Mouse (Mus musculus) stomach, embryonic 14.5 days (tissue): ENCODE results near the gene Exph5. TPM values are rescaled to one million over a fixed set of nuclear protein-coding genes. Genes with fewer than 3 reads are reported as not detected.

ENCODE experiments used
- ATAC-seq: fragments of 200-750 bp; cut with Nextera tagmentation; 2 replicates; pipeline ENCODE4 v1.8.0; 2017; ENCODE audit warnings: low read depth, moderate TSS enrichment; ENCODE audit not compliant: insufficient number of reproducible peaks, insufficient read depth, low FRiP score
- H3K27ac ChIP-seq: fragments of 300-500 bp; sonication (generic); 2 replicates; pipeline ENCODE4 v1.5.1; 2014; ENCODE audit warnings: mild to moderate bottlenecking, low read length, moderate library complexity, mixed read lengths
- H3K27me3 ChIP-seq: fragments of 300-500 bp; sonication (generic); 2 replicates; pipeline ENCODE4 v1.6.1; 2014; ENCODE audit warnings: low read length, control low read depth, mixed read lengths; ENCODE audit not compliant: control insufficient read depth, insufficient read depth
- H3K36me3 ChIP-seq: fragments of 300-500 bp; sonication (generic); 2 replicates; pipeline ENCODE4 v1.6.1; 2014; ENCODE audit warnings: mild to moderate bottlenecking, control low read depth, low read length, moderate library complexity, mixed read lengths; ENCODE audit not compliant: control insufficient read depth, insufficient read depth
- H3K4me1 ChIP-seq: fragments of 300-500 bp; sonication (generic); 2 replicates; pipeline ENCODE4 v1.6.1; 2014; ENCODE audit warnings: low read length, control low read depth, mixed read lengths; ENCODE audit not compliant: control insufficient read depth, insufficient read depth
- H3K4me2 ChIP-seq: fragments of 300-500 bp; sonication (generic); replicated peaks from 2 replicates; pipeline ENCODE4 v1.6.1; 2014; ENCODE audit warnings: low read depth, low read length, control low read depth
- H3K4me3 ChIP-seq: fragments of 300-500 bp; sonication (generic); 2 replicates; pipeline ENCODE4 v1.5.1; 2014; ENCODE audit warnings: low read depth, low read length, control low read depth
- H3K9ac ChIP-seq: fragments of 300-500 bp; sonication (generic); replicated peaks from 2 replicates; pipeline ENCODE4 v1.6.1; 2014; ENCODE audit warnings: low read depth, mild to moderate bottlenecking, control low read depth, low read length, moderate library complexity, mixed read lengths
- H3K9me3 ChIP-seq: fragments of 300-500 bp; sonication (generic); 2 replicates; pipeline ENCODE4 v1.6.1; 2016; ENCODE audit warnings: low read depth, low read length, control low read depth; ENCODE audit not compliant: control insufficient read depth
- WGBS: fragments of 180-500 bp; shearing (Covaris S2); extraction: QIAGEN DNeasy Blood & Tissue Kit; methylation state at CpG from one replicate; pipeline ENCODE4 v1.1.7; 2014; 5-methylcytosine and 5-hydroxymethylcytosine counted together
- polyA plus RNA-seq: library from polyadenylated mRNA; unstranded; fragments of >200 nt; fragmentation: Nextera tagmentation; extraction: Ambion mirVana; gene quantifications from 2 replicates; pipeline ENCODE4 v1.2.1, GENCODE M21; 2014

Gene Exph5
- polyA plus RNA-seq, 1 experiment from 2014 or later, result 14.7 TPM

DNA sequence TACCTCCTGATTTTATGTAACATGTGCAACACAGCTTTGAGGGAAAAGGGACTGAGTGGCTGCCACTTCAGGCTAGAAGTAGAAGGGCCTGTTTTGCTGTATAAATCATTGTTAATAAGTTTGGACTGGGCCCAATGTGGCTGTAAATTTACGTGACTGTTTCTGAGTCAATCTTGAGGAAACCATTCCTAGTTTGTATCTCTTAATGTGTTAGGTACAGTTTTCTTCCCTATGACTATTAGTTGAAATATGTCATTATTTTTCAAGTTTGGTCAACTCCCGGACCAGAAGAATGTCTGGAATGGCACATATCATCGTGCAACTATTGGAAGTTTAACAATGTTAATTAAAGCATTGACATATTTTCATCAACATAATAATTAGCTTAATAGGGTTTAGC, 11.5 kb upstream of the Exph5 start:
- no peak for ATAC-seq
- no peak overlapping the region for H3K27ac ChIP-seq
- no peak overlapping the region for H3K4me2 ChIP-seq
- H3K4me3 ChIP-seq, result no peak overlapping the region
- no peaks in the 10 kb centered on the region for H3K4me1 ChIP-seq
- H3K9ac ChIP-seq, result no peak overlapping the region
- H3K9me3 ChIP-seq, result no peaks in the 10 kb centered on the region
- no peaks in the 10 kb centered on the region for H3K36me3 ChIP-seq
- no peaks in the 10 kb centered on the region for H3K27me3 ChIP-seq
- 77% methylated on average over 3 of the region's 3 CpGs for WGBS

GRCm38 (mm10) chr9:53292833-53293232, 8.6 kb upstream of the Exph5 start:
- no peak overlapping the region for H3K27ac ChIP-seq
- no peak overlapping the region for H3K4me2 ChIP-seq
- H3K9me3 ChIP-seq, result no peaks in the 10 kb centered on the region
- no peaks in the 10 kb centered on the region for H3K4me1 ChIP-seq
- no peak for ATAC-seq
- no peaks in the 10 kb centered on the region for H3K36me3 ChIP-seq
- H3K4me3 ChIP-seq, result no peak overlapping the region
- H3K27me3 ChIP-seq, result no peaks in the 10 kb centered on the region
- H3K9ac ChIP-seq, result no peak overlapping the region

DNA sequence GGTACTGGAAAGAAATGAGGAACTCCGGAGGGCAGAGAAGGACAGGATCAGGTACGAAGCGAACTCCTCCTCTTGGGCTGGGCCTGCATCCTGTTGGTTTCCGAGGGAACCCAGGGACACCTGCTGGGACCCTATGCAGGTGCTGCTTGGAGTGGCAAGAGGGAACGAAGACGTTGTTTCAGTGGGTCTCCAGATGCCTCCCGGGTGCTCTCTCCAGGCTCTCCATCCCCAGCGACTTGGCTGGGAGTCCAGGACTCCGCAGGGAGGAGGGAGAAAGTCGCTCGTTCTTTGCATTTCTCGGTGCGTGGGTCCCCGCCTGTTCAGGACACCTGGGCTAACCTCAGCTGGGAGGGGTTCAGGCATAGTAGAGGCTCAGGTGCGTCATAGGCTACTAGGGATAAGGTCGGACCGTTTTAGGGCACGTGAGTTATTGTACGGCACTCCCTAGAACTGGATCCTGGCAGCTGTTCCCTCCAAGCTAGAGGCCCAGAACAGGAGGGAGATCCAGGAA, 386 bp downstream of the Exph5 start:
- 0 out of 2 replicates have a peak, but pooled peaks cover 4% of the 10 kb centered on the region for H3K4me1 ChIP-seq
- H3K4me3 ChIP-seq, result peak overlapping the region; percentile 37
- ATAC-seq, result peak; percentile 57
- H3K9me3 ChIP-seq, result no peaks in the 10 kb centered on the region
- WGBS, result 3% methylated on average over 19 of the region's 19 CpGs
- peak overlapping the region; percentile 45; the same call in 1 of the 2 replicates for H3K9ac ChIP-seq
- no peaks in the 10 kb centered on the region for H3K27me3 ChIP-seq
- peak overlapping the region; percentile 91 for H3K27ac ChIP-seq
- H3K36me3 ChIP-seq, result no peaks in the 10 kb centered on the region
- peak overlapping the region; percentile 71 for H3K4me2 ChIP-seq

DNA sequence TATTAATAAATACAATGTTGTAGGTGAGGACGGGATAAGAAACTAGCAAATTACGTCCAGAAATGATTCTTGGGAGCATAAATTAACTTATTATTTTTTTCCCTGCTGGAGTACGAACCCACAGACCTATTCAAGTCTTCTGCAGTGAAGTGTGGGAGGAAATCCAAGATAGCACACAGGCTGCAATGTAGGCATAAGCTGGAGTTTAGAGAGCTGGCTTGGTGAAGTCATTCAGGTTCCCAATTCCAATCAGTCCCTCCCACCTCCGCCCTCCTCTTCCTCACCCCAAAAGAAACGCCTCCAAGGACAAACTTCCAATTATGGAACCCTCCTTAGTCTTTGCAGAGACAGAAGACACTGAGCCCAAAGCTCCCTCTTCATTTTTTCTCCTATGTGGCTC, 945 bp downstream of the Exph5 start:
- Histone ChIP-seq H3K4me1 (0 out of 2 replicates have a peak, but pooled peaks cover 4% of the 10 kb centered on the region), H3K9ac (no peak overlapping the region), H3K4me3 (peak overlapping the region; percentile 37), H3K9me3 (no peaks in the 10 kb centered on the region), H3K27me3 (no peaks in the 10 kb centered on the region), H3K36me3 (no peaks in the 10 kb centered on the region), H3K27ac (peak overlapping the region; percentile 91; the same call in 1 of the 2 replicates), H3K4me2 (peak overlapping the region; percentile 71)
- ATAC-seq, result no peak
- WGBS, result 45% methylated on average over 5 of the region's 5 CpGs

- Histone ChIP-seq H3K27ac (no peak overlapping the region), H3K9ac (no peak overlapping the region), H3K27me3 (no peaks in the 10 kb centered on the region), H3K4me1 (no peaks in the 10 kb centered on the region), H3K4me2 (no peak overlapping the region), H3K4me3 (no peak overlapping the region), H3K36me3 (no peaks in the 10 kb centered on the region), H3K9me3 (no peaks in the 10 kb centered on the region)
- WGBS, result 71% methylated on average over 7 of the region's 7 CpGs
- no peak for ATAC-seq
Measured at GRCm38 (mm10) chr9:53307904-53308303, 6.4 kb downstream of the Exph5 start.

- no peaks in the 10 kb centered on the region for H3K27me3 ChIP-seq
- no peak overlapping the region for H3K4me2 ChIP-seq
- no peaks in the 10 kb centered on the region for H3K4me1 ChIP-seq
- no peak overlapping the region for H3K27ac ChIP-seq
- H3K4me3 ChIP-seq, result no peak overlapping the region
- no peak overlapping the region for H3K9ac ChIP-seq
- 100% methylated on average over 1 of the region's 1 CpGs for WGBS
- H3K9me3 ChIP-seq, result no peaks in the 10 kb centered on the region
- H3K36me3 ChIP-seq, result no peaks in the 10 kb centered on the region
- ATAC-seq, result no peak
Measured at GRCm38 (mm10) chr9:53312981-53313380, 11.5 kb downstream of the Exph5 start.

DNA sequence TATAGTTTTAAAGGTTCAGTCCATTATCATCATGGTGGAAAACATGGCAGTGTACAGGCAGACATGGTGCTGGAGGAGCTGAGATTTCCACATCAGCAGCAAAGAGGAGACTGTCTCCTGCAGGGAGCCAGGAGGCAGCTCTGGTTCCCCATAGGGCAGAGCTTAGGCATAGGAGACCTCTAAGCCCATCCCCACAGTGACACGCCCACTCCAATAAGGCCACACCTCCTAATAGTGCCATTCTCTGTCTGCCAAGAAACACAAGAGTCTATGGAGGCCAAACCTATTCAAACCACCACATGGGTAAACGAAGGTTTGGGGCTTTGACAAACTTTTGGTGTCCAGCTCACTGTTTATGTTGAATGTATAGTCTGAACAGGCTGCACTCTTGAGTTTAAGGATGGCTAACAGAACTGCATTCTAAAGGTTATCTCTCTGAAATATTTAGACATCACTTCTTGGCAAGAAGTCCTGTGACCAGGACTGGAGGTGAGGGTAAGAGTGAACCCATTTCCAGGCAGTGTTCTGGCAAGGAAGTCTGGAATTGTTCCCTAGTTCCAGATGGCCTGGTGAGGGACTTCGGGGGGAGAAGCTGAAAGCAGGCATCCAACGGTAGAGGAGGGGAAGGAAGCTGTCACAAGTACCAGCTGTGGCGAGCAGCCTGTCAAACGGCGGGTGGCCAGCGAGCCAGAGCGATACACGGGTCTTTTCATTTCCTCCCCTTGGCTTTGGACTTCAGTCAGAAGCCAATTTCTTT, 19.6 kb downstream of the Exph5 start:
- Histone ChIP-seq H3K9ac (no peak overlapping the region), H3K27ac (no peak overlapping the region; the same call in 1 of the 2 replicates), H3K4me3 (no peak overlapping the region), H3K4me2 (no peak overlapping the region), H3K9me3 (no peaks in the 10 kb centered on the region), H3K27me3 (no peaks in the 10 kb centered on the region), H3K4me1 (0 out of 2 replicates have a peak, but pooled peaks cover 5% of the 10 kb centered on the region), H3K36me3 (no peaks in the 10 kb centered on the region)
- ATAC-seq, result no peak
- WGBS, result 47% methylated on average over 10 of the region's 10 CpGs

- no peak overlapping the region; the same call in 1 of the 2 replicates for H3K27ac ChIP-seq
- no peak for ATAC-seq
- H3K4me3 ChIP-seq, result no peak overlapping the region
- H3K27me3 ChIP-seq, result no peaks in the 10 kb centered on the region
- H3K4me1 ChIP-seq, result 0 out of 2 replicates have a peak, but pooled peaks cover 5% of the 10 kb centered on the region
- no peak overlapping the region for H3K4me2 ChIP-seq
- H3K9ac ChIP-seq, result no peak overlapping the region
- H3K9me3 ChIP-seq, result no peaks in the 10 kb centered on the region
- WGBS, result 82% methylated on average over 8 of the region's 8 CpGs
- H3K36me3 ChIP-seq, result no peaks in the 10 kb centered on the region
Measured at GRCm38 (mm10) chr9:53321683-53322082, 20.2 kb downstream of the Exph5 start.
